ENCODE assay signal across 17 mouse cellular contexts in the genomic region with DNA sequence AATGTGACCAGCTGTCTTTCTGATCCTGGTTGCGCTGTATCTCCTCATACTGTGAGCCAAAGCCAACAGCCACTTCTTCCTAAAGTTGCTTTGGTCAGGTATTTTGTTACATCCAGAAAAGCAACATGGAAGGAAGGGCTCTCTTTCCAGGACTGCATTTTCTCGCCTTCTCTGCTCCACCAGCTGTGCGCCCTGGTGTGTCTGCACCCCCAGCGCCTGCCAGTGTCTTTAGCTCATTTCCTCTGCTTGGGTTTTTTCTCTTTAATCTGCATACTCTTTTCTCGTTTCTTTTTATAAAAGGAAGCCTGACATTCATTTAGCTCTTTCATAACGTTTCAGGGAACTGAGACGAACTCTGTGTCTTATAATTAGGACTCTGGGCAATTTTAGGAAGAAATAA.
DNase-seq lines count a peak whose midpoint lies in the region; ATAC-seq and TF ChIP-seq lines count a peak whose summit lies in the region.
"Had no signal": no experiment of that assay in that cellular context is flagged by ENCODE, and none has a peak within 500 bp of the region (broad histone marks: within the 10 kb centered on the region; RNA-seq: fewer than 3 reads in every experiment).

No protein-coding gene starts in this region.

- no peak overlapping the region for H3K27ac ChIP-seq in midbrain, embryonic 11.5 days (ENCODE audit: low read depth, low read length)
- no peak overlapping the region for H3K27ac ChIP-seq in midbrain, postnatal 0 days (ENCODE audit: low read depth, low read length)
- peak overlapping the region; percentile 84 for H3K27ac ChIP-seq in left cerebral cortex, adult 2 months
- H3K27ac ChIP-seq in midbrain, embryonic 14.5 days (replicated peaks; ENCODE audit: low read depth, low read length), result no peak overlapping the region
- H3K27ac ChIP-seq: forebrain, embryonic 15.5 days; hindbrain, embryonic 10.5 days; liver, embryonic 14.5 days had no signal

- no peaks in the 10 kb centered on the region for H3K27me3 ChIP-seq in midbrain, embryonic 11.5 days (ENCODE audit: control insufficient read depth, insufficient read depth, low read length)
- no peaks in the 10 kb centered on the region for H3K27me3 ChIP-seq in midbrain, postnatal 0 days (ENCODE audit: insufficient read depth, low read length)
- no peaks in the 10 kb centered on the region for H3K27me3 ChIP-seq in midbrain, embryonic 14.5 days (ENCODE audit: control insufficient read depth, insufficient read depth, low read length)
- H3K27me3 ChIP-seq: forebrain, embryonic 15.5 days had no signal

- H3K9me3 ChIP-seq in midbrain, embryonic 11.5 days (ENCODE audit: control insufficient read depth, low read length), result no peaks in the 10 kb centered on the region
- H3K9me3 ChIP-seq in midbrain, postnatal 0 days (ENCODE audit: low read length), result no peaks in the 10 kb centered on the region
- H3K9me3 ChIP-seq in midbrain, embryonic 14.5 days (ENCODE audit: control insufficient read depth, low read length), result no peaks in the 10 kb centered on the region
- H3K9me3 ChIP-seq: forebrain, embryonic 15.5 days; G1E; hindbrain, embryonic 10.5 days had no signal

- ATAC-seq in midbrain, embryonic 11.5 days (ENCODE audit: low FRiP score), result no peak
- ATAC-seq in midbrain, postnatal 0 days (ENCODE audit: low FRiP score), result no peak
- ATAC-seq in megakaryocyte progenitor cell, adult 5-6 weeks (replicated peaks; ENCODE audit: poor library complexity), result no peak
- ATAC-seq in midbrain, embryonic 14.5 days (ENCODE audit: low FRiP score, low TSS enrichment), result no peak
- ATAC-seq: forebrain, embryonic 15.5 days; lung, postnatal 0 days had no signal

- no peak for TF ChIP-seq CTCF in midbrain, postnatal 0 days (IDR thresholded peaks at IDR 0.05)
- no peak for TF ChIP-seq CTCF in left cerebral cortex, adult 2 months (IDR thresholded peaks at IDR 0.05)

- no peaks in the 10 kb centered on the region for H3K36me3 ChIP-seq in midbrain, embryonic 11.5 days (ENCODE audit: control insufficient read depth, insufficient read depth, low read length)
- no peaks in the 10 kb centered on the region for H3K36me3 ChIP-seq in midbrain, postnatal 0 days (ENCODE audit: insufficient read depth, low read length)
- no peaks in the 10 kb centered on the region for H3K36me3 ChIP-seq in midbrain, embryonic 14.5 days (ENCODE audit: control insufficient read depth, insufficient read depth, low read length)
- H3K36me3 ChIP-seq: forebrain, embryonic 15.5 days; G1E; hindbrain, embryonic 10.5 days had no signal

- no peak overlapping the region for H3K9ac ChIP-seq in midbrain, embryonic 11.5 days (ENCODE audit: low read length)
- no peak overlapping the region for H3K9ac ChIP-seq in midbrain, postnatal 0 days (replicated peaks; ENCODE audit: low read length, poor library complexity, severe bottlenecking)
- H3K9ac ChIP-seq in midbrain, embryonic 14.5 days (replicated peaks; ENCODE audit: low read length), result no peak overlapping the region
- H3K9ac ChIP-seq: forebrain, embryonic 15.5 days; liver, embryonic 14.5 days had no signal

- no peak overlapping the region for H3K4me2 ChIP-seq in midbrain, embryonic 11.5 days
- H3K4me2 ChIP-seq in midbrain, postnatal 0 days (ENCODE audit: low read depth, low read length, poor library complexity, severe bottlenecking), result no peak overlapping the region
- no peak overlapping the region for H3K4me2 ChIP-seq in midbrain, embryonic 14.5 days (ENCODE audit: low read length)
- H3K4me2 ChIP-seq: forebrain, embryonic 15.5 days had no signal

- intact Hi-C loops in left cerebral cortex, adult 2 months (cut with DNase I), result loop anchor here (5.0 kb wide), 1 partner anchor 93 kb away; no protein-coding TSS in a partner anchor

- no peaks in the 10 kb centered on the region for H3K4me1 ChIP-seq in midbrain, embryonic 11.5 days (ENCODE audit: control insufficient read depth, insufficient read depth, low read length)
- H3K4me1 ChIP-seq in midbrain, postnatal 0 days (ENCODE audit: insufficient read depth, low read length), result no peaks in the 10 kb centered on the region
- H3K4me1 ChIP-seq in midbrain, embryonic 14.5 days (ENCODE audit: control insufficient read depth, insufficient read depth, low read length), result no peaks in the 10 kb centered on the region
- H3K4me1 ChIP-seq: forebrain, embryonic 15.5 days had no signal

- WGBS in midbrain, embryonic 11.5 days, result 78% methylated on average over 7 of the region's 7 CpGs
- WGBS in midbrain, postnatal 0 days, result 63% methylated on average over 7 of the region's 7 CpGs
- WGBS in midbrain, embryonic 14.5 days, result 75% methylated on average over 7 of the region's 7 CpGs

- peak; percentile 26 for DNase-seq in midbrain, embryonic 11.5 days (ENCODE audit: low spot score, missing footprints)
- no peak for DNase-seq in midbrain, postnatal 0 days (ENCODE audit: low spot score)
- peak; percentile 28 to 48 for DNase-seq in left cerebral cortex, adult 2 months (ENCODE audit: extremely low spot score in 1 of 2, low spot score in 2 of 2)
- peak; percentile 46 for DNase-seq in right cerebral cortex, postnatal 25 days
- peak; percentile 65 for DNase-seq in thymus, postnatal 4 days
- no peak for DNase-seq in midbrain, embryonic 14.5 days
- DNase-seq: adrenal gland, adult 8-10 months; cerebellum, adult 8-10 months; embryo, embryonic 11 days; kidney, adult 8-10 months; kidney, postnatal 36 days had no signal

- no peak overlapping the region for H3K4me3 ChIP-seq in midbrain, embryonic 11.5 days (ENCODE audit: low read depth, low read length)
- no peak overlapping the region for H3K4me3 ChIP-seq in midbrain, postnatal 0 days (ENCODE audit: low read depth, low read length)
- no peak overlapping the region for H3K4me3 ChIP-seq in left cerebral cortex, adult 2 months
- no peak overlapping the region for H3K4me3 ChIP-seq in midbrain, embryonic 14.5 days (replicated peaks; ENCODE audit: low read depth, low read length)
- H3K4me3 ChIP-seq: forebrain, embryonic 15.5 days; hindbrain, embryonic 10.5 days had no signal

Comparison
In these comparisons a context has a peak if more than half of its experiments do, and no peak if none do; other contexts are left out.
1. DNase-seq: peak in midbrain, embryonic 11.5 days (single experiment), left cerebral cortex, adult 2 months (2 of 2), right cerebral cortex, postnatal 25 days (single experiment) and thymus, postnatal 4 days (single experiment); none in midbrain, postnatal 0 days (single experiment) and midbrain, embryonic 14.5 days (single experiment).